Mouse (Mus musculus) myocyte (in vitro differentiated cells): Measurements from ENCODE around the gene Pink1.

Source experiments
- MAX ChIP-seq: IDR thresholded peaks from one replicate; pipeline ENCODE4 v1.6.1; 2011; ENCODE audit warnings: low read depth, mild to moderate bottlenecking, control low read depth
- MYOG ChIP-seq, 3 experiments: IDR thresholded peaks; one replicate each; pipeline ENCODE4 v1.6.1; 2011; ENCODE audit warnings: control low read depth in 2 of 3, low read depth in 2 of 3, mild to moderate bottlenecking in 2 of 3; ENCODE audit not compliant: insufficient read length in 2 of 3, control insufficient read depth in 1 of 3, insufficient read depth in 1 of 3
- POLR2A ChIP-seq: IDR thresholded peaks from one replicate; pipeline ENCODE4 v1.6.1; 2011; ENCODE audit warnings: low read depth, mild to moderate bottlenecking, control low read depth, moderate library complexity; ENCODE audit not compliant: insufficient read length
- SRF ChIP-seq: IDR thresholded peaks from one replicate; pipeline ENCODE4 v1.6.1; 2011; ENCODE audit warnings: low read depth; ENCODE audit not compliant: control insufficient read depth, insufficient read length
- TCF12 ChIP-seq: IDR thresholded peaks from one replicate; pipeline ENCODE4 v1.6.1; 2011; ENCODE audit warnings: mild to moderate bottlenecking, control low read depth; ENCODE audit not compliant: poor library complexity, insufficient read depth, severe bottlenecking
- USF1 ChIP-seq: IDR thresholded peaks from one replicate; pipeline ENCODE4 v1.6.1; 2011; ENCODE audit warnings: low read depth, mild to moderate bottlenecking, control low read depth, moderate library complexity

- TF ChIP-seq USF1 (no peak), POLR2A (no peak), SRF (no peak), MAX (no peak), TCF12 (no peak), MYOG (IDR thresholded peaks at IDR 0.05; ENCODE audit: control insufficient read depth in 1 of 3, insufficient read depth in 1 of 3, insufficient read length in 2 of 3, low read depth in 2 of 3) (no peak)
Observed at GRCm38 (mm10) chr4:138293261-138293948, 32.7 kb downstream of the Pink1 start.
